Mouse (Mus musculus) kidney, postnatal 14 days (tissue): ENCODE data around the gene Kcnab3.
A peak's percentile ranks its signal among the peaks of the same experiment; 100 is the strongest.
"Not testable (repeated sequence)": the region's sequence is repeated elsewhere in the genome, so short reads cannot be mapped to it uniquely, and the experiment has no call there.

Source experiments
- DNase-seq: peaks from one replicate; pipeline ENCODE4 v3.0.0; 2022; ENCODE audit warnings: mixed read lengths

Kcnab3 gene

DNA sequence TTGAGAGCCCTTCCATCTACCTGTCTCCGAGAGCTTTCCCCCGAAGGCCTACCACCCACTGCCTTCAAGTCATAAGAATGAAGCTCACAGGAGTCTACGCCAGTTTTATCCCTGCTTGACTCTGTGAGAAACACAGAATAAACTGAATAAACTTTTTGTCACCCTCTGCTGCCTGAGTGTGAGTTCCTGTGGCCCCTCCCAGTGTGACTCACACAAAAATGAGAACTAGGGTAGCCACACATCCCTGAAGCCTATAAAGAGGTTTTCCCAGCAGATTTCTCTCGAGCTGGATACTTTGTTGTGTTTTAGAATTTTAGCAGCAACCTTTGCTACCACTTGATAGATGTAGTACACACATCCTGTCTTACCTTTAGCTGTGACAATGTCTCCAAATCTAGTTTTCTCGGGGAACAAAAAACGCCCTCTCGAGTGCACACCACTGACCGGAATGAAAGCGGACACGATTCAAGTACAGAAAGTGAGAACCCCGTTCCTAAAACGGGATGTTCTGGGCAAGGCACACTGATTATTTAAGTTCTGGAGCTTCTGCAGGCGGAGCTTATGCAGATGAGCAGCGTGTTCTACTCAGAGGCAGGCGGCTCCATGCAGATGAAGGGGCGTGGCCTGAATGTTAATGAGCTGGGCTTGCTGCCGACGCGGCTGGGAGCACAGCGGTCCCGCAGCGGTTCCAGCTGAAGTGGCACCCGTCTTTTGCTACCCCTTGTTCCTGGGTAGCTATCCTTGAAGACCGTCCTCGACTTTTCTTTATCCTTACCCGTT, at the start of gene Kcnab3:
Gene Kcnab3 (plus strand): TSS at position 631 of the 780 bp plus-strand sequence.
- peak; percentile 94 for DNase-seq

DNA sequence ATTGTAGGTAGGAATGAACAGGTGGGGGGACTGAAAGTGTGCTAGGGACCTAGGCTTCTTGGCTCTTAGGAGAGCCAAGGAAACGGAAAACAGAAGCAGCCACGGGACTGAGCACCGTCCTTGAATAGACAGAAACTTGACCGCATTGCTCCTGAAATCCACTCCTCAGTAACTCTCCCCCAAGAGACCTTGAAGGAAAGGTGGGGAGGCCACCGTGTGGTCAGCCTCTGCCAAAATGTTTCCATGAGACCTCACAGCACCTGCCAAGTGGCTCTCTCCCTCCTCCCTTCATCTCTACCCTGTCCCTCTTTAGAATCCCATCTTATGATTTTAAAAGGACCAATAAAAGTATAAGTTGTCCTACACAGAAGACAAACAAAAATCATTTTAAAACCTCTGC, 48.8 kb upstream of the Kcnab3 start:
- DNase-seq = no peak

DNA sequence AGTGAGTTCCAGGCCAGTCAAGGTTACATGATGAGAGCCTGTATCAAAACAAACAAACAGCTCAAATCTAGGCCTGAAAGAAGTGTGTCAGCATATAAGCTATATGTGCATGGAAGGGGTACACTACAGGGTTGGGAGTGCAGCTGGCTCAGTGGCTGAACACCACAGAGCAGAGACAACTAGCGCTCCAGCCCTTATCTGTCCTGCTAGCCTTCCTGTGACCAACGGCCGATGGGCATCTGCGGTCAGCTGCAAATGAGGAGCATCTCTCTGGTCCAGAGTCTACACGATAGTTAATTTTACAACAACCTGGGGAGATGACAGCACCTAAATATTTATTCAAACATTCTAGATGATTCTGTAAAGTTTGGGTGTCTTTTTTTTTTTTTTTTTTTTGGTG, 34.9 kb upstream of the Kcnab3 start:
- no peak for DNase-seq

DNA sequence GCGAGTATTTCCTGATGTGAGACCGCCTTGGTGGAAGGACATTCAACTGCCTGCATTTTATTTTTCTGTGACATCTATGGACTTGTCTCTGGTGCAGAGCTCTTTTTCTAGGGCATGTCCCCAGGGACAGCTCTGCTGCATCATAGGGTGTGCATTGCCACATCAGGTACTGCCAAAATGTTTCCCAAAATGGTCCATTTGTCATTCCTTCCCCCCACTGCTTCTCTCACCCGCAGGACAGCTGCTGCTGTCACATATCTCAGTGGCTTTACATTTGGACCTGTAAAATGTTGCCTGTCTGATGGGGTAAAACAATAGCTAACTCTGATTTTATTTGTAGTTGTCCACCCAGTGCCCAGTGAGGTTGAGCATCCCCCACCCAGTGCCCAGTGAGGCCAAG, 30.8 kb upstream of the Kcnab3 start:
- no peak for DNase-seq

DNA sequence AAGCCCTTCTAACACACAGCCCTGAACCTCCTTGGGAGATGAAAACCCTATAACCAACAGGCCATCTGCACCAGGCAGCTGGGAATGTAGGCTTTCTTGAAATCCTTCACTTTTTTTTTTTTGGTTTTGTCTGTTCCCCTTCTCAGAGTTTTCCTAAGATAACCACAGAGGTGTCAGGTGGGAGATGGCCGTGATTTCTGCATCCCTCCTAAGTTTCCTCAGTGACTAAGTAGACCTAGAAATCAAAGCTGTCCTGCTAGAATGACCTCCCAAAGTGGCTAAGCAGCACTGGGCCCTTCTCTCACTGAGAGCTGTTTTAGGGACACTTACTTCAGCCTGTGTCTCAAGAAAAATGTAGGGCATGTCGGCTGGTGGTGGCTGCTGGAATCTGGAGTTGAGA, 28.3 kb upstream of the Kcnab3 start:
- DNase-seq = no peak

DNA sequence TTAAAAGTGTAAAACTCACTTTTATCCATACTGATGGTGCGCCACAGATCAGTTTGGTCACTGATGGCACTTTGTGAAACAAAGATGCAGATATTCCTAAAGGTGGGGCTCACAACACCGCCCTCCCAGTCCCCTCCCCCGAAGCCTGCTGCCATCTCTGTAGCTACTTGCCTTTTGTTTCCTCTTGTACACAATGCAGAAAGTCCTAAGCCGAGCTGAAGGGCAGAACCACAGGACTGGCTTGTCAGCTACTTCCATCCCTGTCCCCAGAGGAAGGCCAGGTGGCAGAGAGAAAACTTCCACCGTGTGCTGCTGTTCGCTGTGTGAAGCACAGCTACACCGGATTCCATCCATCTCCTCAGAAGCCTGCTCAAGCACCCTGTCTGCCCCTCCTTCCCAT, 27.8 kb upstream of the Kcnab3 start:
- DNase-seq = no peak

DNA sequence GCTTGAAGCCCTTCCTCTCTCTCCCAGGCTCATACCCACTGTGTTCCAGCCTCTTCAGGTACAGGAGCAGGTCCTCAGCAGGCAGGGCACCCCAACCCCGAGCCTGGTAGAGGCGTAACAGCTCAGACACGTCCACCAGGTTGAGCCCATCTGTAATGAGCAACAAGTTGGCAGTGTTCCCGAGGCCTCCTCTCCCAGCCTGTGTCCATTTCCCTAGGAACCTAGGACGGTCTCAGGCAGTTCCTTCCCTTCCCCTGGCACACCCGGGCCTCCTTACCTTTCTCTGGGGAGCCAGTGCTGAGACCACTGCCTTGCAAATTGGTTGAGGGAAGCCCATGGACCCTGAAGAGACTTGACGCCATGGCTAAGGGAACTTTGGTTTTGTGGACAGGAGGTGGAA, 23.2 kb upstream of the Kcnab3 start:
- DNase-seq = no peak

DNA sequence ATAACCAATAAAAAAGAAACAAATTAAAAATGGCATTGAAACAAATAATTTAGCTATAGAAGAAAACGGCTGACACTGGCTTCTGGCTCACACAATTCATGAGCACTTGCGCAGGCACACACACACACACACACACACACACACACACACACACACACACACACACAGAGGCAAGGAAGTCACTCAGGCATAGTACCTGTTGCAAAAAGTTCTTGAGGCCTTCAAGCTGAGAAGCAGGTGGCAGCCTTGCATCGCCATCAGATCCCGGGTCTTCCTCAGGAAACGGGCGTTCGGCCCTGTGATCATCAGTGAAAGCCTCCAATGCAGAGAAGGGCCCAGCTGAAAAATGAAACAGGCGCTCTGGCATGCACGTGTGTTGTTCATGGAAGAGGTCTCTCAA, 20.8 kb upstream of the Kcnab3 start:
- no peak for DNase-seq

DNA sequence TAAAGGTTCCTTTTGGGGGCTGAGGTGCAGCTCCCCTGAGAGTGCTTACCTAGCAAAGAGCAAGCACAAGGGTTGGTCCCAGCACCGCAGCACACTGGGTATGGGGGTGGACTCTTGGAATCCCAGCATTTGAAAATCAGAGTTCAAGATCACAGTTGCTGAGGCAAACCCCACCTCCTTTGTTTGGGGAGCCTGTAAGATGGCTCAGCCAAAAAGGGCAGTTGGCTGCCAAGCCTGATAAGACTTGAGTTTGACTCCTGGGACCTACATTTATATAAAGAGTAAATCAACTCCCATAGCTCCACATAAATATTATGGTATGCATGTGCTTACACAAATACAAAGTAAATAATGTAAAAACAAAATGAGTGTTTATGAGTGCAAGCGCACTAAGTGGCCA, 20.0 kb upstream of the Kcnab3 start:
- DNase-seq = no peak

DNA sequence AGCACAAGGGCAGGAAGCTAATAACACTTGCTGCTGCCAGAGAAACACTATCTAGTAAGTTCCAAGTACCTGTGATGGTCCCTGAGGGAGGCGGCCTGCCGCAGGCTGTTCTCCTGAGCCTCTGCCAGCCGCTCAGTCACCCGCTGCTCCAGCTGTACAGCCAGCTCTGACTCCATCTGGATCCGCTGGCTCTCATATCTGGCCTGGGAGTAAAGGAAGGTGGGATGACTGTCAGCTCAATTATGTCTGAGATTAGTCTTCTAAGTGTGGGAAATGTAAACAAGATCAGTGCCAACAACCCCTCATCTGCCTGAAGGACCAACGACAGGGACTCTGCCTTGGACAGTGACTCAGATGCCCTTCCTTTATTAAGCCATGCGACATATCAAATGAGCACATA, 14.8 kb upstream of the Kcnab3 start:
- DNase-seq = no peak

DNA sequence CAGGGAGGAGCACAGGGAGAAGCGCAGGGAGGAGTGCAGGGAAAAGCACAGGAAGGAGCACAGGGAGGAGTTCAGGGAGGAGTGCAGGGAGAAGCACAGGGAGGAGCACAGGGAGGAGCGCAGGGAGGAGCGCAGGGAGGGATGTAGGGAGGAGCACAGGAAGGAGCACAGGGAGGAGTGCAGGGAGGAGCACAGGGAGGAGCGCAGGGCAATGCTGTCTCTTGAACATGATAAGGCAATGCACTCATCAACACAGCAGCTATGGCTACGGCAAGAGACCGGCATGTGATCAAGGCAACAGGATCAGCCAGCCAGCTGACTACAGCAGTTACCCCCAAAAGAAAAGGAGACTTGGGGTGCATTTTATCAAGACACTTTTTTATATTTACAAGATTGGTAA, 9.7 kb upstream of the Kcnab3 start:
- DNase-seq = no peak

DNA sequence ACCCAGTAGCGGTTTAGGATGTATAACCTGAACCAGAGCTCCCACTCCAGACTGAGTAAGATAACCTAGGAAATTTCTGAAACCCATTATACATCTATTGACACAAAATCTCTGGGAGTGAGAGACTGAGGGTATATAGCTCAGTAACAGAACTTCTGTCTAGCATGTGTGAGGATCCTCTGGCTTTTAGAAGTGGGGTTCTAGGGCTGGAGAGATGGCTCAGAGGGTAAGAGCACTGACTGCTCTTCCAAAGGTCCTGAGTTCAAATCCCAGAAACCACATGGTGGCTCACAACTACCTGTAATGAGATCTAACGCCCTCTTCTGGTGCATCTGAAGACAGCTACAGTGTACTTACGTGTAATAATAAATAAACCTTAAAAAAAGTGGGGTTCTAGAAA, 8.1 kb upstream of the Kcnab3 start:
- not testable (repeated sequence) for DNase-seq

DNA sequence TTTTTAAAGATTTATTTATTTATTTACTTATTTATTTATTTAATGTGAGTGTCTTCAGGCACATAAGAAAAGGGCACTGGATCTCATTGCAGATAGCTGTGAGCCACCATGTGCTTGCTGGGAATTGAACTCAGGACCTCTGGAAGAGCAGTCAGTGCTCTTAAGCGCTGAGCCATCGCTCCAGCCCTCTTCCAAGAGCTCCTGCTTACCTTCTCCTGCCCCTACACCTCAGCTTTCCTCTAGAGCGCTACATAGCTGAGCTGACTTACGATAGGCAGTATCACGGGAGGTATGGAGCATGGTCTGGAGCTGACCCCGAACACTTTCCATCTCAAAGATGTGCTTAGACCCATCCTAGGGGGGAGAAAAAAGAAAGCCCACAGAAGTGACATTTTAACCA, 4.5 kb upstream of the Kcnab3 start:
- no peak for DNase-seq

DNA sequence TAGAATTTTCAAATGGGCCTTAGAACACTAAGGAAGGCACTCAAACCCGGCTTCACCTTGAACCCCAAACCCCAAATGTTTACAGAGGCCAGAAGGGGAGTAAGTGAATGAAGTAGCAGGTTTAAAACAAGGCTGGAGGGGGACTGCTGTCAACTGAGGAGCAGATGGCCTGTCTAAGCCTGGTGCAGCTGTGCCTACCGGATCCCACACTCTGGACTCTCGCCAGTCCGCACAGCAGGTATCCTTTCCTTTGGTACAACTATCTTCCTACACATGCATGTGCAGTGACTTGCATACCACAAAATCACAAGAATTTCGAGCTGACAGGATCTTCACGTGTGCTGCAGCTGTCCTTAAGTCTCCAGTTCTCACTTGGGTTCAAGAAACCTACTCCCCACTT, 4.0 kb upstream of the Kcnab3 start:
- no peak for DNase-seq

DNA sequence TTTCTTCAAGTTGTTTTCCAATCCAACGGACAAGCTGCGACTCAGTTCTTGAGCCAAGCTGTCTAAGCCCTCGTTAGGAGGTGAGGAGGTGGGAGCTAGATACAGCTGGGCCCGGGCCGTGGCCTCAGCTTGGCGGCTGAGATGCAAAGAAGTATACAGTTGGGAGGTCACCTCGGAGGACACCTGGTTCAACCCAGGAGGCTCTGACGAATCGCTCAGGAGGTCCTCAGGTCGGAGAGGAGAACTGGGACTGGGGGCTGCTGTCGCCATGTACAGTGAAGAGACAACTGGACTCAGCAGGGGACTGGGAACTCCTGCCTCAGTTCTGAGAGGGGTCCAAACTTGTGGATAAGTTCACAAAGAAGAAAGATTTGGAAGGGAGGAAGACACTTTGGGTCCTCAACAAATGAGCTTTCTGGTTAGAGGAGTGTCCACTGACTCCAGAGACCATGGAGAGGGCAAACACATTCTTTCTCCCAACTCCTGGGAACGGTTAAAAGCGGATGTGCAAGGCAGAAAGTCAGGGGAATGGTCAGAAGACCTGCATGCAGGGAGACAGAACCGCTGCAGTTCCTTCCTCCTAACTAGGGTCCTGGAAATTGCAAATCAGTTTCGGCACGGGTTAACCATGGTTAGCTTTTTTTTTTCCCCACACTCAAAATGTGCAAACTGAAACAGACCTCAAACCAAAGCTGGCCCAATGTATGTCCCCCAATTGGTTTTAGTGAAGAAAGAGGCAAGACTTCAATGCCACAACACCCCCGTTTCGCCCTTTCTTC, 3.2 kb upstream of the Kcnab3 start:
- DNase-seq = no peak

DNA sequence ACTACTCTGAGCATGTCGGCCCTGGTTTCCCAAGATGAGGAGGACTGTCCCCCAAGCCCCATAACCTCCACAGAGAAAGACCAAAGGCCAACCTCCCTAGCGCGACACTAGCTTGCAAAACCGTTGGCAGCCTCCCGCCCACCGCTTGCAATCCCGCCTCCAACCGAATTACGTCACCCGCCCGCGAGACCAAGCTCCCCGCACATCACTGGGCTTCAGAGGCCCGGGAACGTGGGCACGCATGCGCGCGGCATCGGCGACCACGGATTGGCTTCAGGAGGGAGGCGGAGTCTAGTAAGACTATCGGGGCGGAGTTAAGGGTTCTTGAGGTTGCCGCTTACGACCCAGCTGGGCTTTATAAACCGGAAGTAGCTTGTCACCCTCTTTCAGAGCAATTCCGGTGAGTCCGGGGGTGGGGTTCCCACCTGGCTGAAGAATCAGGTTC, 2.4 kb upstream of the Kcnab3 start, which contains the start of the genes Cntrob and Trappc1:
Gene Cntrob (minus strand): TSS at position 109 of the 445 bp plus-strand sequence.
Gene Trappc1 (plus strand): TSS at position 314 of the 445 bp plus-strand sequence.
- DNase-seq = peak; percentile 99

DNA sequence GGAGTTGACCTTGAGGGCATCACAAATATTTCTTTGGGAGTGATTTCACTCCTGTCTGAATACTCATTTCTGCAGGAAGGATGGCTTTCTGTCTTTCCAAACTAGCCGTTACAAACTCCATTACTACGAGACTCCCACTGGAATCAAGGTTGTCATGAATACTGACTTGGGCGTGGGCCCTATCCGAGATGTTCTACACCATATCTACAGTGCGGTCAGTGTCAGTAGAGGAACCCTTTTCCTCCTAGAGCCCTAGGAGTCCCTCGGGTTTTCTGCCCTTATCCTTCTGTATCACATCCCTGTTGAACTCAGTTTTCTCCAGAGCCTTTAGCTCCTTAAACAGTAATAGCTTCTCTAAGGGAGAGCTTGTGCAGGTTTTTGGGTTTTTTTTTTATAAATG, 1.3 kb upstream of the Kcnab3 start:
- DNase-seq = no peak

DNA sequence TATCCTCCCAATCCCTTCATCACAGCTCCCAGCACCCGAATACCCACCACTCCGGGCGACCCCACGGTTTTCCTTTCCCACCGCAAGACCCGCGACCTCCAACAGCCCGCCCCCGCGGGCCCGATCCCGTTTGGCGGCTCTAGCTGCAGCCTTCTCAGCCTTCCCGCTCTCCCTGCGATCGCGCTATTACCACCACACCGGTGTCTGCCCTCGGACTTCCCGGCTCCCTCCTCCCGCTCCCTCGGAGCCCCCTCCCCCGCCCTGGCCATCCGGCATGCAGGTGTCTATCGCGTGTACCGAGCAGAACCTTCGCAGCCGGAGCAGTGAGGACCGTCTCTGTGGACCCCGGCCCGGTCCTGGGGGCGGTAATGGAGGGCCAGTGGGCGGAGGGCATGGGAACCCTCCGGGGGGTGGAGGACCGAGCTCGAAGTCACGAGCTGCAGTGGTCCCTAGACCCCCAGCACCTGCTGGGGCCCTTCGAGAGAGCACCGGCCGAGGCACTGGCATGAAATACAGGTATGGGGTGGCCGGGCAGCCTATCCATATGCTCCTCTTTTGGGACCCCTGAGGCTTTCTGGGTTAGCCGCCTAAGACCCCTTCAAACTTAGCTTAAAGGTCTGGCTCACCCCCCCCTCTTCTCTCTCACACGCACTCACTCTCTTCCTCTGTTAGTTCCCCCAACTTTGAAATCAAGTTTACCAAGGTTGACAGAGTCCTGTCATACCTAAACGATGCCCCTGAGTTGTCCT, 524 bp downstream of the Kcnab3 start:
- peak; percentile 47 for DNase-seq

DNA sequence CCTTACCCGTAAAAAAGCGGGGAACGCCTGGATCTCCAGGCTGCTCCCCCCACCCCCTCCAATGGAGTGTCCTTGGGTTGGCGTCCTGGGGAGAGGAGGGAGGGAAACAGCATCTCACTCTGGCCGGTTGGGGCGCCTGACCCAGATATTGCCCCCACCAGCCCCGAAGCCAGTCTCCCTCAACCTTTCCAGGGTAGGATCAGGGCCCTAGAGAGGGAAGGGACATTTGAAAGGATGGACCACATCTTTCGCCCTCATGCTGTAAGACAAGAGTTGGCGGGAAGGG, 1.0 kb downstream of the Kcnab3 start:
- no peak for DNase-seq

DNA sequence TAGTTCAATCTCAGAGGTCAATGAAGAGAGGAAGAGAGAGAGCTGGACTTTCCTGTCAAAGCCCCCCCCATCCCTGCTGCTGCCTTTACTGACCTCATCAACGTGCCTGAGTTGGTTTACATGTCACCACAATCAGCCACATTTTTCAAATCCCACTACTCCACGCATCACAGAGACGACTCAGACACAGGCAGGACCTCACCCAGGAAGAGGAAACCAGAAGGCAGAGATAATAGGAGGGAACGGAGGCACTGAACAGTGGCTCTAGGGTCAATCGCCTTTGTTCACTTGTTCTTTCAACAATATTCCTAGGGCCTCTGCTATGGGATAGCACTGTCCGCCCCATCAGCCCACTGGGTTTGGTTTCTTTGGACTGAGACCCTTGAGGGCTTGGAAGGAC, 1.6 kb downstream of the Kcnab3 start:
- DNase-seq = no peak

DNA sequence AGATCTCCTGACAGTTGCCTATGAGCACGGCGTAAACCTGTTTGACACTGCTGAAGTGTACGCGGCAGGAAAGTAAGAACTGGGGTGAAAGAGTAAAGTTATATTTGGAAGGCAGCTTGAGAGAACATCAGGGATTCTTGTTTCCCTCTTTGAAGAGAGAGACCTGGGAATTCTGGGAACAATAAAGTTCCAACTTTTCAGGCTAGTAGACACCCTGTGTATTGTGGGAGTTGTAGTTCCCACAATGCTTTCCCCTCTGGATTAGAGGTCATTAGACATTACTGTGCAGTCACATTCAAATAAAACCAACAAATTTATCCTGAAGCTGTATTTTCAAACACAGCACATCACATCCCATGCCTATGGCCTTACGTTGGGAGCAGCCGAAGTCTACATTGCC, 2.5 kb downstream of the Kcnab3 start:
- no peak for DNase-seq

DNA sequence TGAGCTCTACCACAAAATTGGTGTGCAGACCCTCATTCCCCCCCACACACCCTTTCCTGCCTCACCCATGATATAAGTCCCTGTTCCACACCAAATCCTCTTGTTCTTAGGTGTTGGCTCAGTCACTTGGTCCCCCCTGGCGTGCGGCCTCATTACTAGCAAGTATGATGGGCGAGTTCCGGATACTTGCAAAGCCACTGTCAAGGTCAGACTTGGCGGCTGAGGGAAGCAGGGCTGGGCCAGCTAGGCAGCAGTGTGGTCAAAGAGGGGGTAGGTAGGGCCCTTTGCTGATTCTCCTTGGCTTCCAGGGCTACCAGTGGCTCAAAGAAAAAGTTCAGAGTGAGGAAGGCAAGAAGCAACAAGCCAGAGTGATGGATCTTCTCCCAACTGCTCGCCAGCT, 5.1 kb downstream of the Kcnab3 start:
- no peak for DNase-seq

DNA sequence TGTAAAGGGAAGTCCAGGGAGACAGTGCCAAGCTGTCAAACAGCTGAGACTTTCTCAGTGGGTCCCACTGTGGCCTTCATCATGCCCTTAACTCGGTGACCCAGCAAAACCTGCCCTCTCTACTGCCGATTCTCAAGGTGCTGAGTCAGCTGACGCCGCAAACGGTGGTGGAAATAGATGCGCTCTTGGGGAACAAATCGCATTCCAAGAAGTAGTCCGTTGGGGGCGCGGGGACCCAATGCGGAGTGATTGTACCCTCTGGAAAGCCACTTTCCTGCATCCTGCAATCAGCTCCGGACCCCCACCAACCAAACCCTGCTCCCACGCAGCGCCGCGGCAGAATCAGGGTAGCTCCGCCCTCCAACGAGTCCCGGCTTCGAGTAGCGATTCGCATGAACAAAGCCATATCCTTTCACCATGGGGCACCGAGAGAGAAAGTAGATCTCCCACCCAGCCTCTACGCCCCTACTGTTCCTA, 5.9 kb downstream of the Kcnab3 start:
- DNase-seq = peak; percentile 79
